Mouse (Mus musculus) liver, adult 2 months (tissue): ENCODE measurements around the gene Abca7. TPM values are rescaled to one million over a fixed set of nuclear protein-coding genes. Genes with fewer than 3 reads are reported as not detected.
A peak's percentile ranks its signal among the peaks of the same experiment; 100 is the strongest.

Experiments used
- DNase-seq: peaks from one replicate; pipeline ENCODE4 v3.0.0-alpha.2; 2011; ENCODE audit warnings: low read depth, low spot score; ENCODE audit errors: extremely low read depth
- H3K27ac ChIP-seq: fragments of 200-500 bp; replicated peaks from 2 replicates; pipeline ENCODE4 v1.5.1; 2012; ENCODE audit warnings: low read depth, mild to moderate bottlenecking, control low read depth, inconsistent platforms, low read length; ENCODE audit not compliant: insufficient read depth
- H3K27me3 ChIP-seq: fragments of 200-500 bp; 2 replicates; pipeline ENCODE4 v1.6.1; 2012; ENCODE audit warnings: mild to moderate bottlenecking, moderate library complexity, low read length, inconsistent platforms; ENCODE audit not compliant: control insufficient read depth, insufficient read depth
- H3K36me3 ChIP-seq: fragments of 200-500 bp; 2 replicates; pipeline ENCODE4 v1.6.1; 2012; ENCODE audit warnings: low read length, inconsistent platforms; ENCODE audit not compliant: control insufficient read depth, insufficient read depth
- H3K4me1 ChIP-seq: fragments of 200-500 bp; 2 replicates; pipeline ENCODE4 v1.6.1; 2011; ENCODE audit warnings: low read length; ENCODE audit not compliant: control insufficient read depth, insufficient read depth
- H3K4me3 ChIP-seq: fragments of 200-500 bp; 2 replicates; pipeline ENCODE4 v1.5.1; 2011; ENCODE audit warnings: low read depth, mild to moderate bottlenecking, control low read depth, low read length, moderate library complexity; ENCODE audit not compliant: insufficient read depth
- H3K79me2 ChIP-seq: fragments of 200-500 bp; 2 replicates; pipeline ENCODE4 v1.6.1; 2012; ENCODE audit warnings: inconsistent platforms, mild to moderate bottlenecking, low read length, moderate library complexity; ENCODE audit not compliant: control insufficient read depth, insufficient read depth
- H3K9ac ChIP-seq: fragments of 200-500 bp; 2 replicates; pipeline ENCODE4 v1.6.1; 2012; ENCODE audit warnings: low read depth, mild to moderate bottlenecking, control low read depth, inconsistent platforms, low read length
- CTCF ChIP-seq: fragments of 200-500 bp; IDR thresholded peaks from 2 replicates; pipeline ENCODE4 v1.5.1; 2011; ENCODE audit warnings: low read depth, low read length, control low read depth
- POLR2A ChIP-seq: fragments of 200-500 bp; IDR thresholded peaks from 2 replicates; pipeline ENCODE4 v1.6.1; 2011; ENCODE audit warnings: low read length, control low read depth; ENCODE audit not compliant: insufficient read depth; ENCODE audit errors: extremely low read depth
- WGBS: fragments of 180-500 bp; shearing (Covaris S2); methylation state at CpG from one replicate; pipeline ENCODE4 v1.1.7; 2018; 5-methylcytosine and 5-hydroxymethylcytosine counted together
- polyA plus RNA-seq: library from polyadenylated mRNA; depleted of rRNA; stranded (reverse); fragments of >200 nt; gene quantifications from 2 replicates; pipeline ENCODE4 v1.2.3, GENCODE M21; 2012
- total RNA-seq: library from RNA; depleted of rRNA; stranded (reverse); fragments of >200 nt; gene quantifications from 2 replicates; pipeline ENCODE4 v1.2.3, GENCODE M21; 2014

Abca7 gene
- total and polyA plus RNA-seq, 2 experiments, result 1.4 to 3.2 TPM

DNA sequence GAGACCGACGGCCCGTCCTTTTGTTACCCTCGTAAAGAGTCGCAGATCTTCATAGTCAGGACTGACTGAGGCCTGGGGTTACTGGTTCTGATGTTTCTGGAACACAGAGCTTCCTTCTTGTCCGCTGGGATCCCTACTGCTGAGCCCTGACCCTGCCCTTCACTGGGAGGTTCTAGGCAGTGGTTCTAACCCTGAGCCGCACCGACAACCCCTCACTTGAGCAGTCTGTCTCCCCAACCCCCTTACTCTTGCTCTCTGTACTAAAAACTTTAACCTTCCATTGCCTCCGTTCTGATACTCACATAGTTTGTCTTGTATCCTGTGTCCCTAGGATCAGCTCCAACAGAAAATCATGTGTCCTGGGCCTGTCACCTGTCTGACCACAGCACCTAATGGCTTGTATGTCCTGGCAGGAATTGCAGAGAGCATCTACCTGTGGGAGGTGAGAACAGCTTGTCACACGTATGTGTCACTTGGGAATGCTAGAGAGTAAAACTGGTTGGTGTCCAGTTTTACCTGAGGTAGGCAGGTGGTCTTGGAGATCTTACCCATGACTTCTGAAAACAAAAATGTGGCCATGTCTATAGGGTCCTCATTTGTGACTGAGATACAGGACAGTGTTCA is 35.5 kb upstream of the Abca7 start:
- H3K4me3 ChIP-seq, result peak overlapping the region; percentile 71
- WGBS, result 5% methylated on average over 10 of the region's 10 CpGs
- H3K79me2 ChIP-seq, result peaks cover 9% of the 10 kb centered on the region; the same call in 1 of the 2 replicates
- H3K36me3 ChIP-seq, result no peaks in the 10 kb centered on the region; the same call in 1 of the 2 replicates
- no peaks in the 10 kb centered on the region for H3K27me3 ChIP-seq
- peak overlapping the region; percentile 81 for H3K9ac ChIP-seq
- peak overlapping the region; percentile 41 for H3K27ac ChIP-seq
- peaks cover 6% of the 10 kb centered on the region; the same call in 1 of the 2 replicates for H3K4me1 ChIP-seq
- TF ChIP-seq POLR2A (no peak), CTCF (no peak)
- no peak for DNase-seq

DNA sequence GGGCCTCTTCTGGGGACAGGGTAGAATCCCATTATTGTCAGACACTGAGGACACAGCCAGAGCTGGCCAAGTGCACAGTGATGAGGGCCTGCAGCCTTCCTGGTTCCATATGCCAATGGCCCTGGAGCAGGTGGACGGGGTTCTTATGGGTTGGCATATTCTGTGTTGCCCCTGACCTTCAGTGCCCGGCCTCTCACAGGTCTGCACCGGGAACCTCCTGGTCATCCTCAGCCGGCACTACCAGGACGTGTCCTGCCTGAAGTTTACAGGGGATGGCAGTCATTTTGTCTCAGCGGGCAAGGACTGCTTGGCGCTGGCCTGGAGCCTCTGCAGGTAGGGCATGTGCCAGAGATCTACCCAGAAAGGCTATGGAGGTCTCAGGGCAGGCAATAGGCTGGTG is 31.6 kb upstream of the Abca7 start:
- DNase-seq, result no peak
- WGBS, result 97% methylated on average over 7 of the region's 7 CpGs
- no peaks in the 10 kb centered on the region; the same call in 1 of the 2 replicates for H3K36me3 ChIP-seq
- peaks cover 34% of the 10 kb centered on the region for H3K4me1 ChIP-seq
- H3K9ac ChIP-seq, result no peak overlapping the region
- H3K4me3 ChIP-seq, result no peak overlapping the region
- H3K27me3 ChIP-seq, result no peaks in the 10 kb centered on the region
- no peak overlapping the region for H3K27ac ChIP-seq
- H3K79me2 ChIP-seq, result peaks cover 9% of the 10 kb centered on the region; the same call in 1 of the 2 replicates
- TF ChIP-seq POLR2A (no peak), CTCF (no peak)

DNA sequence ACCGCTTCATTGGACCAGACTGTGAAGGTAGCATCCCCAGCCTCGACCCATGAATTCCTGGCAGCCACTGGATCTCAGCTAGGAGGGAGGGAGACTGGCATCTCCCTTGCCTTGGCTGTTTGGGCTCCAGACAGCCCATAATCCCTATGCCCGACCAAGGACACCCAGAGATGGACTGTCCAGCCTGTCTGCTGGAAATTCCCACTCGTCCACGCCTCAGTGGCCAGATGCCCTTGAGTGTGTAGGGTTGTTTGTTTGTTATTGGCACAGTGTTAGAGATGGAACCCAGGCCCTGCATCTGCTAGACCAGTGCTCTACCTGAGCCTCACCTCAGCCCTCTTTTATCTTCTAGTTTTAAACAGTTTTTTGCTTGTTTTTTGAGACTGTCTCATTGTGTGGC is 31.0 kb upstream of the Abca7 start:
- no peak overlapping the region for H3K9ac ChIP-seq
- no peaks in the 10 kb centered on the region for H3K27me3 ChIP-seq
- H3K4me1 ChIP-seq, result peaks cover 34% of the 10 kb centered on the region
- H3K36me3 ChIP-seq, result no peaks in the 10 kb centered on the region; the same call in 1 of the 2 replicates
- TF ChIP-seq CTCF (no peak), POLR2A (no peak)
- 82% methylated on average over 5 of the region's 5 CpGs for WGBS
- no peak for DNase-seq
- peaks cover 6% of the 10 kb centered on the region; the same call in 1 of the 2 replicates for H3K79me2 ChIP-seq
- no peak overlapping the region for H3K27ac ChIP-seq
- H3K4me3 ChIP-seq, result no peak overlapping the region

- Histone ChIP-seq H3K9ac (peak overlapping the region; percentile 30; the same call in 1 of the 2 replicates), H3K27me3 (no peaks in the 10 kb centered on the region), H3K4me3 (no peak overlapping the region), H3K79me2 (no peaks in the 10 kb centered on the region), H3K36me3 (no peaks in the 10 kb centered on the region; the same call in 1 of the 2 replicates), H3K27ac (peak overlapping the region; percentile 70), H3K4me1 (peaks cover 33% of the 10 kb centered on the region)
- peak; percentile 95 for DNase-seq
- TF ChIP-seq CTCF (no peak), POLR2A (no peak)
- WGBS, result 36% methylated on average over 5 of the region's 5 CpGs
Observed at GRCm38 (mm10) chr10:79966886-79967400, 29.4 kb upstream of the Abca7 start.

DNA sequence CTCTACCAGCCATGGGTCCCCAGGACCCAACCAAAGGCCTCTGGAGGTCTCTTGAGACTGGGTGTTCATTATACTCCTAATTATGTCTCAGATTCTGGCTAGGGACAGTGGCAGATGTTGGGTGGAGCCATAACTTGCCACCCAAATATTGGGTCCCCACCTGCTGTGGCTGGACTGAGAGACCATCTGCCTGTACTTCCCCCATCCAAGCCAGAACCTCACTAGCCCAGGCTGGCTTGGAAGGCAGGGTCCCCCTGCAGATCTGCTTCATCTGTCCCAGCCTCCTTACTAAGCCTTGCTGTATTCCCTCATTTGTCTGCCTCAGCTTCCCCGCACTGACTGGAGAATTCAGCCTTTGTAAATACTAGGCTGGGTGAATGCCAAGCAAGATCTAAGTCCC is 28.1 kb upstream of the Abca7 start:
- Histone ChIP-seq H3K27me3 (no peaks in the 10 kb centered on the region), H3K79me2 (no peaks in the 10 kb centered on the region), H3K36me3 (no peaks in the 10 kb centered on the region), H3K4me1 (peaks cover 36% of the 10 kb centered on the region), H3K9ac (no peak overlapping the region), H3K27ac (peak overlapping the region; percentile 59; the same call in 1 of the 2 replicates), H3K4me3 (no peak overlapping the region)
- no peak for DNase-seq
- TF ChIP-seq CTCF (no peak), POLR2A (no peak)
- 53% methylated on average over 1 of the region's 1 CpGs for WGBS

DNA sequence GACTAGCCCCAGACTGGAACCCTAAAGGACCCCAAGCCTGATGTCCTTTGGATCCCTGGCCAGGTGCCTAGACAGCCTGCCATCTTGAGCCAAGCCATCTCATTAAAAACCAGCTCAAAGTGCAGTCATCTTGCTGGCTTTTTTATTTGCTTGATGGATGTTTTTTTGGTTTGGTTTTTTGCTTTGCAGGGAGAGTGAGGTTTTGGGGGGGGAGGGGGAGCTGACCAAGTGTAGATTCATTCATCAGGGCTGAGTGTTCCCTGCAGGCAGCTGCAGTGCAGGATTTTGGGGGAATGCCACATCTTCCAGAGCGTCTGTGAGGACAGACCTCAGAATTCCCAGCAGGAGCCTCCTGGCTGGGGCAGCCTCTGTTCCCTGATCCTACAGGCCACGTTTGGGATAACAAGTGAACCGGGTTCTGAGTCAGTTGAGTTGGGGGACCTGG is 27.1 kb upstream of the Abca7 start:
- peak; percentile 71 for DNase-seq
- H3K27ac ChIP-seq, result peak overlapping the region; percentile 42

More for the DNA sequence above, 27.1 kb upstream of the Abca7 start:
- Histone ChIP-seq H3K4me1 (peaks cover 36% of the 10 kb centered on the region), H3K36me3 (no peaks in the 10 kb centered on the region), H3K79me2 (no peaks in the 10 kb centered on the region), H3K9ac (no peak overlapping the region), H3K4me3 (no peak overlapping the region), H3K27me3 (no peaks in the 10 kb centered on the region)
- TF ChIP-seq CTCF (no peak), POLR2A (no peak)
- WGBS, result 20% methylated on average over 3 of the region's 3 CpGs
